Mouse (Mus musculus): ENCODE measurements around the gene Rab14. TPM values are rescaled to one million over a fixed set of nuclear protein-coding genes. Genes with fewer than 3 reads are reported as not detected.

Gene Rab14
- total and polyA plus RNA-seq, 3 experiments: 127 to 1,231 (median 186) TPM

DNA sequence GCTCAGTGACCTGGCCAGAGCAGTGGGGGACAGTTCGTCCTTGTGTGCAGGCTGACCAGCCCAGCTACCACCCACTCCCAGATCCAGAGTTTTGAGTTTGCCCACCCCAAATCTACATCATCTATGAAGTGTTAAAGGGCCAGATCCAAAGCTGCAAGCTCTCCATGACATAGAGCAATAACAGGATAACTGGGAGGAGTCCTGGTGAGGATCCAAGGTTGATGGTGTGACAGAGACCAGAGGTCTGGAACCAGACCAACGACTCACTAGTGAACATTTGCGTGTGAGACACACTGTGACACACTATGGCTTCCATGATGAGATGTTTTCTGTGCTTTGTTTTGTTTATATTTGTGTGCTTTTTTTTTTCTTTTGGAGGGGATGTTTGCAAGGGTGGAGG lies 7.1 kb upstream of the Rab14 start:
- peaks cover 71% of the 10 kb centered on the region for H3K4me1 ChIP-seq (ENCODE audit: insufficient read depth, low read depth, low read length)
- DNase-seq (ENCODE audit: low spot score) (no peak), ATAC-seq (ENCODE audit: extremely low read depth, insufficient number of reproducible peaks, low FRiP score, poor library complexity, severe bottlenecking) (no peak)

DNA sequence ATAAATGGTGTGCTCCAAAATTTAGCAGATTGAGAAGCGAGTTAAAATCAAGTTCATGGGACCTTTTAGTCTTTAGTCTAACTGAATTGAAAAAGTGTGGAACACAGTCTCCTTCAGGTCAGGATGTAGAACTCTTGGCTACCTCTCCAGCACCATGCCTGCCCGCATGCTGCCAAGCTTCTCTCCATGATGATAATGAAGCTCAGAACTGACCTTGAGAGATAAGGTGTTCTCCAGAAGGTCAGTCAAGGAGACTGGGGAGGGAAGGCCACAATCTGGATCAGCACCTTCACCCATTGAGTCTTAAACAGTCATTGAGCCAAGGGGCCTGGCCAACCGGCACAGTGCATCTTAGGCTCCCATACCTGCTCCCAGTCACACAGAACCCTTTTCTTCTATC lies 5.8 kb upstream of the Rab14 start:
- H3K9me3 ChIP-seq (replicated peaks): no peaks in the 10 kb centered on the region
- H3K27me3 ChIP-seq (ENCODE audit: insufficient read depth, low read length): no peaks in the 10 kb centered on the region
- no peaks in the 10 kb centered on the region for H3K36me3 ChIP-seq (replicated peaks)
- peaks cover 64% of the 10 kb centered on the region for H3K4me1 ChIP-seq (ENCODE audit: insufficient read depth, low read depth, low read length)
- DNase-seq (ENCODE audit: low spot score) (no peak), ATAC-seq (ENCODE audit: extremely low read depth, insufficient number of reproducible peaks, low FRiP score, poor library complexity, severe bottlenecking) (no peak)
- TF ChIP-seq TAL1 (conservative IDR thresholded peaks at IDR 0.05; ENCODE audit: low read depth, low read length) (0 out of 2 replicates have a peak, but pooled peaks have one; percentile 18), GATA2 (IDR thresholded peaks at IDR 0.05; ENCODE audit: borderline replicate concordance, low read depth, low read length) (no peak)
- H3K4me3 ChIP-seq (ENCODE audit: low read depth, low read length): no peak overlapping the region

More for the DNA sequence above, 7.1 kb upstream of the Rab14 start:
- Histone ChIP-seq H3K27me3 (ENCODE audit: insufficient read depth, low read length) (no peaks in the 10 kb centered on the region), H3K36me3 (replicated peaks) (no peaks in the 10 kb centered on the region), H3K9me3 (replicated peaks) (no peaks in the 10 kb centered on the region), H3K4me3 (ENCODE audit: low read depth, low read length) (no peak overlapping the region)
- TF ChIP-seq POLR2AphosphoS5 (IDR thresholded peaks at IDR 0.05; ENCODE audit: insufficient replicate concordance, low read depth, low read length) (no peak), CTCF (IDR thresholded peaks at IDR 0.05; ENCODE audit: low read depth, low read length) (no peak), TAL1 (conservative IDR thresholded peaks at IDR 0.05; ENCODE audit: low read depth, low read length) (no peak), GATA1 (IDR thresholded peaks at IDR 0.05; ENCODE audit: borderline replicate concordance, low read length) (no peak), GATA2 (IDR thresholded peaks at IDR 0.05; ENCODE audit: borderline replicate concordance, low read depth, low read length) (no peak)

DNA sequence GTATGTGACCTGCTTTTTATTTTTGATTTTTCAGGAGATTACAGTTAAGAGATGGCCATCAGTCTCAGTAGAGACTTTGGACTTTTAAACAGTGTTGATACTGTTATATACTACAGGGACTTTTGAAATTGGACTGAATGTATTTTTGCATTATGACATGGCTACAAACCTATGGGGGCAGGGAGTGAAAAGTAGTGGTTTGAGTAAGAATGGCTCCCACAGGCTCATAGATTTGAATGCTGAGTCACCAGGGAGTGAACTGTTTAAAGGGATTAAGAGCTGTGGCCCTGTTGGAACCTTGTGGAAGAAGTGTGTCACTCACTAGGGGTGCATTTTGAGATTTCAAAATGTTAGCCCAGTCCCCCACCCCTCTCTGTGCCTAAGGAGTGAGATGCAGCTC lies 2.8 kb upstream of the Rab14 start:
- ATAC-seq (ENCODE audit: extremely low read depth, insufficient number of reproducible peaks, low FRiP score, poor library complexity, severe bottlenecking): no peak
- Histone ChIP-seq H3K4me1 (ENCODE audit: insufficient read depth, low read depth, low read length) (peaks cover 51% of the 10 kb centered on the region), H3K27me3 (ENCODE audit: insufficient read depth, low read length) (no peaks in the 10 kb centered on the region), H3K9me3 (replicated peaks) (no peaks in the 10 kb centered on the region), H3K4me3 (ENCODE audit: low read depth, low read length) (no peak overlapping the region), H3K36me3 (replicated peaks) (peaks cover 4% of the 10 kb centered on the region)
- no peak for DNase-seq (ENCODE audit: low spot score)
- TF ChIP-seq CTCF (IDR thresholded peaks at IDR 0.05; ENCODE audit: low read depth, low read length): no peak
- no peak for TF ChIP-seq POLR2AphosphoS5 (IDR thresholded peaks at IDR 0.05; ENCODE audit: insufficient replicate concordance, low read depth, low read length)
- no peak for TF ChIP-seq TAL1 (conservative IDR thresholded peaks at IDR 0.05; ENCODE audit: low read depth, low read length)
- no peak for TF ChIP-seq GATA1 (IDR thresholded peaks at IDR 0.05; ENCODE audit: borderline replicate concordance, low read length)
- TF ChIP-seq GATA2 (IDR thresholded peaks at IDR 0.05; ENCODE audit: borderline replicate concordance, low read depth, low read length): no peak

DNA sequence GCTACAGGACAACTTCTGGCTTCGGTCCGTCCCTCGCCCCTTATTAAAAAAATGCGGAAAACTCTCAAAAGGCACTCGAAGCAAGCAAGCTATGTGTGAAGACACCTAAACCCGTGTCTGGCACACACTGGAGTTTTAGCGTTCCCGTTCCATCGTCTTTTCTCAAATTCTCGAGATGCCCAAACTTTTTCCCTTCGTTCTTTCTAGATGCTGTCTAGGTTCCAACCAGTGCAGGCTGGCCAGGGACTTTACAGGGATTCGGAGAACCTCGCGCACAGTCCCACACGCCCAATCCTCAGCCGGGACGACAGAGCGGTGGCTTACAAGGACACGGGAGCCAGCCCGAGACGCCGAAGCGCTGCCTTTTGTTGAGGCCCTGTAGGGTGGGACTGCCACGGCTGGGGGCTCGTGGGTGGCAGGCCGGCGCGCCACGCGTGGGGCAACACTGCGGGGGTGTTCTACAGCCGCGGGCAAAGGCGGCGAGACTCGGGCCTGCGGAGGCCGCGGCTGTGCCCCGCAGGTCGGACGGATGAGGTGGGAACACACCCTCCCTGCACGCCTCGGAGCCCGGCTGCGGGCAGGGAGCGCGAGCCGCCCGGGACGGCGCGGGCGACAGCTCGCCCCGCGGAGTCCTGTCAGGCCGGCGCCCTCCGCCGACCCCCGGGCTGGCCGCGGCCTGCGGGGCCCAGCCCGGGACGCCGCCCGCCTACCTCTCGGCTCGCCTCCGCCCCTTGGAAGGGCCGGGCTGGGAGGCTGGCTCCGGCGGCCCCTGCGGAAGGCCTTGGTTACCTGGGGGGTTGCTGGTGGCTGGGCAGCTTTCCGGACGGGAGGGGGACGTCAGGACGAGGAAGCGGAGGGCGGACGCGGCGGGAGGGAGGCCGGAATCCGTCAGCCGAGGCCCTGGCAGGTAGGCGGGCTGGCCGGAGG lies 686 bp downstream of the Rab14 start:
- ATAC-seq (ENCODE audit: extremely low read depth, insufficient number of reproducible peaks, low FRiP score, poor library complexity, severe bottlenecking): no peak

DNA sequence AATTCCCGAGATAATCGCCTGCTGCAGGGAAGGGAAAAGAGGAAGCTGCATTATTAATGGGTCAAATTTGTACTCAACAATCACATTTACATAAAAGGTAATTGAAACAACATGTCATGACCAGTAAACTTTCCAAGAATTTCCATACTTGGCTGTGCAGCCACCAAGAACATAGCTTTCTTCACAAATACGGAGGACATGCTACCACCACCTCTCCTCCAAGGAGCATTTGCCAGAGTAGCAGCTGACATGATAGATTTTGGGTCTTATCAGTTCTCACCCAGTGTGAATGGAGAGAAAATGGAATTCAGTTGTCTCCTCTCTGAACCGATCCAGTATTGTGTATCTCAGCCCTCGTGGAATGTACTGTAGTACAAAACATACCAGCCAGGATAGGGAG lies 1.4 kb downstream of the Rab14 start:
- no peaks in the 10 kb centered on the region for H3K9me3 ChIP-seq (replicated peaks)
- H3K4me1 ChIP-seq (ENCODE audit: insufficient read depth, low read depth, low read length): peaks cover 56% of the 10 kb centered on the region
- TF ChIP-seq TAL1 (conservative IDR thresholded peaks at IDR 0.05; ENCODE audit: low read depth, low read length) (0 out of 2 replicates have a peak, but pooled peaks have one; percentile 13), POLR2AphosphoS5 (IDR thresholded peaks at IDR 0.05; ENCODE audit: insufficient replicate concordance, low read depth, low read length) (no peak)
- H3K4me3 ChIP-seq (ENCODE audit: low read depth, low read length): peak overlapping the region; percentile 97
- peaks cover 15% of the 10 kb centered on the region for H3K36me3 ChIP-seq (replicated peaks)
- DNase-seq (ENCODE audit: low spot score) (no peak), ATAC-seq (ENCODE audit: extremely low read depth, insufficient number of reproducible peaks, low FRiP score, poor library complexity, severe bottlenecking) (no peak)
- H3K27me3 ChIP-seq (ENCODE audit: insufficient read depth, low read length): no peaks in the 10 kb centered on the region

More for the DNA sequence above, 686 bp downstream of the Rab14 start:
- peak overlapping the region; percentile 97 for H3K4me3 ChIP-seq (ENCODE audit: low read depth, low read length)
- peak; percentile 66 for DNase-seq (ENCODE audit: low spot score)
- no peaks in the 10 kb centered on the region for H3K9me3 ChIP-seq (replicated peaks)
- no peaks in the 10 kb centered on the region for H3K27me3 ChIP-seq (ENCODE audit: insufficient read depth, low read length)
- TF ChIP-seq POLR2AphosphoS5 (IDR thresholded peaks at IDR 0.05; ENCODE audit: insufficient replicate concordance, low read depth, low read length) (no peak), CTCF (IDR thresholded peaks at IDR 0.05; ENCODE audit: low read depth, low read length) (no peak), GATA2 (IDR thresholded peaks at IDR 0.05; ENCODE audit: borderline replicate concordance, low read depth, low read length) (no peak), GATA1 (IDR thresholded peaks at IDR 0.05; ENCODE audit: borderline replicate concordance, low read length) (no peak), TAL1 (conservative IDR thresholded peaks at IDR 0.05; ENCODE audit: low read depth, low read length) (no peak)
- peaks cover 52% of the 10 kb centered on the region for H3K4me1 ChIP-seq (ENCODE audit: insufficient read depth, low read depth, low read length)
- H3K36me3 ChIP-seq (replicated peaks): peaks cover 11% of the 10 kb centered on the region

DNA sequence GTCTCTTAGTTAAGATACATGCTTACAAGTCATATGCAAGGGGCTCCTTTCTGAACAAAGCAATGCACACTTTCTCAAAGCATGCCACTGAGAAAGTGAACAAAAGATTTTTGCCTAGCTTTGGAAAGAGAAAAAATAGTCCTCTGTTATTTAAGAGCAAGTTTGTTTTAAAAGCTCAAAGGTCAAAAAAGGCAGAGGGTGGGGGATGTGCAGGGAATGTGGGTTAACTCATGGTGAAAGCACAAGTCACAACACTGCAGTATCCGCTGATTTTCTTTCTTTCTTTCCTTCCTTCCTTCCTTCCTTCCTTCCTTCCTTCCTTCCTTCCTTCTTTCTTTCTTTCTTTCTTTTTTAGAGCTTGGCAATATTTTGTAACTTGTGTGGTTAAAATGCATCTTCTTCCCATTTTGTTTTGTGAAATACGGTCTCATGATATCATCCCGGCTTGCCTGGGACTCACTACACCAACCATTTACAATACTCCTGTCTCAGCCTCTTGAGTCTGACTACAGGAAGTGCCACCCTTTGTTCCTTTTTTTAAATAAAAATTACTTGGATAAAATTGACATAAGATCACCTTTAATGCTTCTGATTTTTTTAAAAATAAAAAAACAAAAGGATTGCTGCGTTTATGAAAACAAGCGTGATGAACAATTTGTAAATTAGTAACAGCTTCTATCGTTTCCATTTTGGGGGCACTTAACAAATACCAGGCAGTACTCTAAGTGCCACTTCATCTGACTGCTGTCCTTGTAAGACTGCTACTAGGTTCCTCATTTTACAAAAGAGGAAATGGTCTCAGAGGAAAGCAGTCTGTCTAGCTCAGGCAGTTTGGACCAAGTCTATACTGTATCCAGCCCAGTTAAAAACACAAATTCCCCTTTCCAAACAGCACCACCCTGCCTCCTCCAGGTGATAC lies 5.0 kb downstream of the Rab14 start:
- DNase-seq (ENCODE audit: low spot score) (peak; percentile 45), ATAC-seq (ENCODE audit: extremely low read depth, insufficient number of reproducible peaks, low FRiP score, poor library complexity, severe bottlenecking) (peak; percentile 30; the same call in 1 of the 2 replicates)
- Histone ChIP-seq H3K9me3 (replicated peaks) (no peaks in the 10 kb centered on the region), H3K4me3 (ENCODE audit: low read depth, low read length) (peak overlapping the region; percentile 30; the same call in 1 of the 2 replicates), H3K36me3 (replicated peaks) (peaks cover 30% of the 10 kb centered on the region), H3K4me1 (ENCODE audit: insufficient read depth, low read depth, low read length) (peaks cover 42% of the 10 kb centered on the region), H3K27me3 (ENCODE audit: insufficient read depth, low read length) (no peaks in the 10 kb centered on the region)
- TF ChIP-seq CTCF (IDR thresholded peaks at IDR 0.05; ENCODE audit: low read depth, low read length) (no peak), GATA1 (IDR thresholded peaks at IDR 0.05; ENCODE audit: borderline replicate concordance, low read length) (no peak)

Data from G1E (cell line).